Mouse (Mus musculus) small intestine, adult 2 months (tissue): ENCODE measurements around the gene Camta1. TPM values are rescaled to one million over a fixed set of nuclear protein-coding genes. Genes with fewer than 3 reads are reported as not detected.

Experiments
- H3K27ac ChIP-seq: fragments of 200-500 bp; 2 replicates; pipeline ENCODE4 v1.5.1; 2012; ENCODE audit warnings: low read depth, low read length, control low read depth, inconsistent platforms; ENCODE audit not compliant: insufficient read depth
- H3K27me3 ChIP-seq: fragments of 200-500 bp; 2 replicates; pipeline ENCODE4 v1.6.1; 2012; ENCODE audit warnings: mild to moderate bottlenecking, moderate library complexity, low read length, inconsistent platforms; ENCODE audit not compliant: control insufficient read depth, insufficient read depth
- H3K36me3 ChIP-seq: fragments of 200-500 bp; 2 replicates; pipeline ENCODE4 v1.6.1; 2012; ENCODE audit warnings: mild to moderate bottlenecking, low read length, control low read depth, inconsistent platforms; ENCODE audit not compliant: control insufficient read depth, insufficient read depth
- H3K4me1 ChIP-seq: fragments of 200-500 bp; 2 replicates; pipeline ENCODE4 v1.6.1; 2012; ENCODE audit warnings: low read length, inconsistent platforms, mixed read lengths; ENCODE audit not compliant: control insufficient read depth, insufficient read depth, insufficient read length
- H3K4me3 ChIP-seq: fragments of 200-500 bp; 2 replicates; pipeline ENCODE4 v1.5.1; 2012; ENCODE audit warnings: low read depth, mild to moderate bottlenecking, control low read depth, inconsistent platforms, low read length, moderate library complexity
- CTCF ChIP-seq: fragments of 200-500 bp; IDR thresholded peaks from 2 replicates; pipeline ENCODE4 v1.5.1; 2012; ENCODE audit warnings: low read depth, mild to moderate bottlenecking, control low read depth, inconsistent platforms, low read length, moderate library complexity, mixed read lengths; ENCODE audit not compliant: insufficient replicate concordance, insufficient read length; ENCODE audit errors: extremely low read depth
- POLR2A ChIP-seq: fragments of 200-500 bp; IDR thresholded peaks from 2 replicates; pipeline ENCODE4 v1.6.1; 2012; ENCODE audit warnings: low read depth, mild to moderate bottlenecking, control low read depth, inconsistent platforms, low read length, moderate library complexity
- WGBS: fragments of 180-500 bp; shearing (Covaris S2); methylation state at CpG from one replicate; pipeline ENCODE4 v1.1.7; 2018; 5-methylcytosine and 5-hydroxymethylcytosine counted together
- polyA plus RNA-seq: library from polyadenylated mRNA; depleted of rRNA; stranded (reverse); fragments of >200 nt; gene quantifications from 2 replicates; pipeline ENCODE4 v1.2.3, GENCODE M21; 2012

Gene Camta1
- polyA plus RNA-seq, 1 experiment = 2.2 TPM

- Histone ChIP-seq H3K27me3 (no peaks in the 10 kb centered on the region), H3K27ac (no peak overlapping the region), H3K36me3 (no peaks in the 10 kb centered on the region), H3K4me3 (no peak overlapping the region), H3K4me1 (no peaks in the 10 kb centered on the region)
- WGBS = 8% methylated on average over 10 of the region's 10 CpGs
- no peak for TF ChIP-seq POLR2A
- no peak for TF ChIP-seq CTCF
Observed at GRCm38 (mm10) chr4:151165539-151165938, 696.1 kb downstream of the Camta1 start.

- WGBS = 78% methylated on average over 1 of the region's 1 CpGs
Observed at GRCm38 (mm10) chr4:151164309-151164708, 697.4 kb downstream of the Camta1 start.

GRCm38 (mm10) chr4:151161869-151162268 lies 699.8 kb downstream of the Camta1 start:
- Histone ChIP-seq H3K27ac (no peak overlapping the region), H3K4me1 (no peaks in the 10 kb centered on the region), H3K4me3 (no peak overlapping the region), H3K36me3 (no peaks in the 10 kb centered on the region), H3K27me3 (no peaks in the 10 kb centered on the region)
- TF ChIP-seq POLR2A = no peak
- WGBS = 32% methylated on average over 6 of the region's 6 CpGs

More at GRCm38 (mm10) chr4:151164309-151164708, 697.4 kb downstream of the Camta1 start:
- TF ChIP-seq CTCF = no peak
- TF ChIP-seq POLR2A = no peak
- H3K36me3 ChIP-seq = no peaks in the 10 kb centered on the region
- H3K27me3 ChIP-seq = no peaks in the 10 kb centered on the region
- no peaks in the 10 kb centered on the region for H3K4me1 ChIP-seq
- no peak overlapping the region for H3K27ac ChIP-seq
- H3K4me3 ChIP-seq = no peak overlapping the region

GRCm38 (mm10) chr4:151160932-151161331 lies 700.7 kb downstream of the Camta1 start:
- TF ChIP-seq POLR2A (no peak), CTCF (no peak)
- Histone ChIP-seq H3K4me3 (no peak overlapping the region), H3K27me3 (no peaks in the 10 kb centered on the region), H3K27ac (no peak overlapping the region), H3K4me1 (no peaks in the 10 kb centered on the region), H3K36me3 (no peaks in the 10 kb centered on the region)
- WGBS = 54% methylated on average over 4 of the region's 4 CpGs

- no peak overlapping the region for H3K4me3 ChIP-seq
- no peak overlapping the region for H3K27ac ChIP-seq
- no peaks in the 10 kb centered on the region for H3K36me3 ChIP-seq
- no peak for TF ChIP-seq CTCF
- no peak for TF ChIP-seq POLR2A
- WGBS = 59% methylated on average over 8 of the region's 8 CpGs
- H3K4me1 ChIP-seq = no peaks in the 10 kb centered on the region
- H3K27me3 ChIP-seq = no peaks in the 10 kb centered on the region
Observed at GRCm38 (mm10) chr4:151160476-151160875, 701.2 kb downstream of the Camta1 start.

GRCm38 (mm10) chr4:151158250-151158649 lies 703.4 kb downstream of the Camta1 start:
- Histone ChIP-seq H3K4me3 (no peak overlapping the region), H3K4me1 (no peaks in the 10 kb centered on the region), H3K27me3 (no peaks in the 10 kb centered on the region), H3K36me3 (no peaks in the 10 kb centered on the region), H3K27ac (no peak overlapping the region)
- WGBS = 51% methylated on average over 3 of the region's 3 CpGs
- TF ChIP-seq POLR2A (no peak), CTCF (peak; percentile 36; the same call in 1 of the 2 replicates)

GRCm38 (mm10) chr4:151156904-151157303 lies 704.8 kb downstream of the Camta1 start:
- no peaks in the 10 kb centered on the region for H3K4me1 ChIP-seq
- H3K4me3 ChIP-seq = no peak overlapping the region
- no peaks in the 10 kb centered on the region for H3K36me3 ChIP-seq
- H3K27me3 ChIP-seq = no peaks in the 10 kb centered on the region
- TF ChIP-seq POLR2A (no peak), CTCF (peak; percentile 87; the same call in 1 of the 2 replicates)
- 3% methylated on average over 7 of the region's 7 CpGs for WGBS
- H3K27ac ChIP-seq = no peak overlapping the region

GRCm38 (mm10) chr4:151155587-151155986 lies 706.1 kb downstream of the Camta1 start:
- 57% methylated on average over 4 of the region's 4 CpGs for WGBS
- TF ChIP-seq CTCF = no peak
- no peak for TF ChIP-seq POLR2A
- Histone ChIP-seq H3K4me1 (no peaks in the 10 kb centered on the region), H3K27ac (no peak overlapping the region), H3K4me3 (no peak overlapping the region), H3K27me3 (no peaks in the 10 kb centered on the region), H3K36me3 (no peaks in the 10 kb centered on the region)
